Mouse (Mus musculus) urinary bladder, adult 18-20 months (tissue): ENCODE measurements at regions not wholly inside any gene's neighbourhood (a gene's known extent, or its start where the extent isn't known, plus 50 kb on each side); places are given as distances from the start of the nearest gene placed in this dataset.
A peak's percentile ranks its signal among the peaks of the same experiment; 100 is the strongest.

ENCODE experiments used
- DNase-seq, 2 experiments: peaks; one replicate each; pipeline ENCODE4 v3.0.0; 2022; ENCODE audit warnings: low spot score in 2 of 2, mixed read lengths in 2 of 2

- no peak for DNase-seq
Observed at GRCm38 (mm10) chr2:149467801-149468200, 62.9 kb downstream of the Cst10 start.

GRCm38 (mm10) chr2:149472411-149472810, 67.6 kb downstream of the Cst10 start:
- DNase-seq = no peak

- no peak for DNase-seq
Observed at GRCm38 (mm10) chr2:149493280-149493988, 88.6 kb downstream of the Cst10 start.

- DNase-seq = no peak
Observed at GRCm38 (mm10) chr2:149512870-149513269, 108.0 kb downstream of the Cst10 start.

- no peak for DNase-seq
Observed at GRCm38 (mm10) chr2:149524424-149524823, 119.6 kb downstream of the Cst10 start.

- DNase-seq = no peak
Observed at GRCm38 (mm10) chr2:149542837-149543236, 138.0 kb downstream of the Cst10 start.

- DNase-seq = no peak
Observed at GRCm38 (mm10) chr2:149545708-149546107, 140.9 kb downstream of the Cst10 start.

- DNase-seq = no peak
Observed at GRCm38 (mm10) chr2:149546639-149547200, 141.9 kb downstream of the Cst10 start.

- DNase-seq = no peak
Observed at GRCm38 (mm10) chr2:149555209-149555608, 150.4 kb downstream of the Cst10 start.

GRCm38 (mm10) chr2:149573773-149574172, 168.9 kb downstream of the Cst10 start:
- DNase-seq = no peak

- DNase-seq = no peak
Observed at GRCm38 (mm10) chr2:149602581-149602980, 197.7 kb downstream of the Cst10 start.

- no peak for DNase-seq
Observed at GRCm38 (mm10) chr2:149613381-149613780, 208.5 kb downstream of the Cst10 start.

- no peak for DNase-seq
Observed at GRCm38 (mm10) chr2:149614078-149614939, 209.5 kb downstream of the Cst10 start.

- DNase-seq = peak in 1 of 2 experiments; percentile 1
Observed at GRCm38 (mm10) chr2:149625626-149626025, 203.4 kb upstream of the Syndig1 start.

- no peak for DNase-seq
Observed at GRCm38 (mm10) chr2:149641207-149641606, 187.8 kb upstream of the Syndig1 start.

GRCm38 (mm10) chr2:149651829-149652228, 177.2 kb upstream of the Syndig1 start:
- no peak for DNase-seq

- DNase-seq = no peak
Observed at GRCm38 (mm10) chr2:149661086-149661485, 167.9 kb upstream of the Syndig1 start.

GRCm38 (mm10) chr2:149664377-149664776, 164.6 kb upstream of the Syndig1 start:
- no peak for DNase-seq

- no peak for DNase-seq
Observed at GRCm38 (mm10) chr2:149666412-149666811, 162.6 kb upstream of the Syndig1 start.

- DNase-seq = no peak
Observed at GRCm38 (mm10) chr2:149671870-149672269, 157.1 kb upstream of the Syndig1 start.

GRCm38 (mm10) chr2:149679822-149680459, 149.1 kb upstream of the Syndig1 start:
- no peak for DNase-seq

GRCm38 (mm10) chr2:149722342-149722741, 106.7 kb upstream of the Syndig1 start:
- no peak for DNase-seq
